Mouse (Mus musculus) small intestine, adult 2 months (tissue): ENCODE results near the gene Adat3.

Experiments used
- CTCF ChIP-seq: fragments of 200-500 bp; IDR thresholded peaks from 2 replicates; pipeline ENCODE4 v1.5.1; 2012; ENCODE audit warnings: low read depth, mild to moderate bottlenecking, control low read depth, inconsistent platforms, low read length, moderate library complexity, mixed read lengths; ENCODE audit not compliant: insufficient replicate concordance, insufficient read length; ENCODE audit errors: extremely low read depth
- POLR2A ChIP-seq: fragments of 200-500 bp; IDR thresholded peaks from 2 replicates; pipeline ENCODE4 v1.6.1; 2012; ENCODE audit warnings: low read depth, mild to moderate bottlenecking, control low read depth, inconsistent platforms, low read length, moderate library complexity

DNA sequence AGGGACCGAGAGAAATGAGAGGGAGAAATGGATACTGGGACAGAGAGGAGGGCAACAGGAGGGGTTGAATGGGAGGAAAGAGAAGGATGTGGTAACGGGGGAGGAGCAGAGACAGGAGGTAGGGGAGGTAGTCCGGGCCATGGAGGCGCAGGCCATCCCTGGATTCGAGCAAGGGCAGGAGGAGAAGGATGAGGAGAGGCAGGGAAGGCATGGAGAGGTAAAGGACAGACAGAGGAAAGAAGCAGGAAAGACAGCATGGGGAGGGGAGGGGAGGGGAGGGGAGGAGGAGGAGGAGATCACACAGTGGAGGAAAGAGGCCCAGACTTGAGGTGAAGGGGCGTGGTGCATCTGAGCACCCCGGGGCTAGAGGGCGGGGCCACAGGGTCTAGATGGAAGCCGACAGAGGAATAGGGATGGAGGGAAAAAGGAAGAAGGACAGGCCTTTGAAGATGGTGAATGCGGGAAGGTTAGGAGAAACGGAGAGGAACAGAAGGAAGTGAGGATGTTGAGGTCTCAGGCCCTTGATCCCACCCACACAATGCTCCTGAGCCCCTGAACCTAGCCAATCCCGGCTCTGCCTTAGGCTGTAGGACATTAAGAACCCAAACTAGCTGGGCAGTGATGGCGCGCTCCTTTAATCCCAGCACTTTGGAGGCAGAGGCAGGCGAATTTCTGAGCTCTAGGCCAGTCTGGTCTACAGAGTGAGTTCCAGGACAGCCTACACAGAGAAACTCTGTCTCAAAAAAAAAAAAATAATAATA, 54.4 kb downstream of the Adat3 start, which contains the start of gene Btbd2:
- no peak for TF ChIP-seq CTCF
- no peak; the same call in 1 of the 2 replicates for TF ChIP-seq POLR2A
